Comparison of ENCODE assay signal across 8 mouse cellular contexts in genomic region chr19:53185486-53186134, GRCm38 (mm10). TPM values are rescaled to one million over a fixed set of nuclear protein-coding genes. Genes with fewer than 3 reads are reported as not detected.
DNase-seq lines count a peak whose midpoint lies in the region; ATAC-seq and TF ChIP-seq lines count a peak whose summit lies in the region.

No protein-coding gene starts in this region.

- peaks cover 23% of the 10 kb centered on the region for H3K4me1 ChIP-seq in liver, adult 2 months (ENCODE audit: control insufficient read depth, insufficient read depth, low read length)
- peaks cover 5% of the 10 kb centered on the region; the same call in 1 of the 2 replicates for H3K4me1 ChIP-seq in midbrain, embryonic 11.5 days (ENCODE audit: control insufficient read depth, insufficient read depth, low read length)
- H3K4me1 ChIP-seq in kidney, embryonic 16.5 days (ENCODE audit: insufficient read depth, low read length): peaks cover 54% of the 10 kb centered on the region
- peaks cover 37% of the 10 kb centered on the region for H3K4me1 ChIP-seq in kidney, adult 2 months (ENCODE audit: control insufficient read depth, insufficient read depth, low read length)

- no peak overlapping the region for H3K4me2 ChIP-seq in midbrain, embryonic 11.5 days
- H3K4me2 ChIP-seq in kidney, embryonic 16.5 days (replicated peaks; ENCODE audit: low read depth, low read length): no peak overlapping the region

- H3K9ac ChIP-seq in liver, adult 2 months (ENCODE audit: low read depth, low read length): no peak overlapping the region
- H3K9ac ChIP-seq in midbrain, embryonic 11.5 days (ENCODE audit: low read length): no peak overlapping the region
- no peak overlapping the region for H3K9ac ChIP-seq in kidney, embryonic 16.5 days (replicated peaks; ENCODE audit: low read length)

- H3K9me3 ChIP-seq in midbrain, embryonic 11.5 days (ENCODE audit: control insufficient read depth, low read length): no peaks in the 10 kb centered on the region
- H3K9me3 ChIP-seq in kidney, embryonic 16.5 days (ENCODE audit: low read length): no peaks in the 10 kb centered on the region

- H3K27ac ChIP-seq in liver, adult 2 months (replicated peaks; ENCODE audit: insufficient read depth, low read depth, low read length): no peak overlapping the region
- H3K27ac ChIP-seq in midbrain, embryonic 11.5 days (ENCODE audit: low read depth, low read length): no peak overlapping the region
- no peak overlapping the region for H3K27ac ChIP-seq in kidney, embryonic 16.5 days (ENCODE audit: low read length)
- no peak overlapping the region for H3K27ac ChIP-seq in kidney, adult 2 months (ENCODE audit: insufficient read depth, low read depth, low read length)

- H3K79me2 ChIP-seq in liver, adult 2 months (ENCODE audit: control insufficient read depth, insufficient read depth, low read length): no peaks in the 10 kb centered on the region

- H3K36me3 ChIP-seq in liver, adult 2 months (ENCODE audit: control insufficient read depth, insufficient read depth, low read length): no peaks in the 10 kb centered on the region
- no peaks in the 10 kb centered on the region for H3K36me3 ChIP-seq in midbrain, embryonic 11.5 days (ENCODE audit: control insufficient read depth, insufficient read depth, low read length)
- no peaks in the 10 kb centered on the region for H3K36me3 ChIP-seq in kidney, embryonic 16.5 days (ENCODE audit: insufficient read depth, low read length)
- H3K36me3 ChIP-seq in kidney, adult 2 months (ENCODE audit: control insufficient read depth, insufficient read depth, low read length): no peaks in the 10 kb centered on the region

- TF ChIP-seq POLR2A in liver, adult 2 months (IDR thresholded peaks at IDR 0.05; ENCODE audit: extremely low read depth, insufficient read depth, low read length): no peak
- TF ChIP-seq POLR2A in kidney, adult 2 months (IDR thresholded peaks at IDR 0.05; ENCODE audit: low read depth, low read length): no peak

- no peak overlapping the region for H3K4me3 ChIP-seq in liver, adult 2 months (ENCODE audit: insufficient read depth, low read depth, low read length)
- no peak overlapping the region for H3K4me3 ChIP-seq in midbrain, embryonic 11.5 days (ENCODE audit: low read depth, low read length)
- H3K4me3 ChIP-seq in kidney, embryonic 16.5 days (ENCODE audit: low read length): no peak overlapping the region
- H3K4me3 ChIP-seq in kidney, adult 2 months (ENCODE audit: insufficient read depth, low read depth, low read length): no peak overlapping the region

- no peak for ATAC-seq in midbrain, embryonic 11.5 days (ENCODE audit: low FRiP score)
- no peak for ATAC-seq in kidney, embryonic 16.5 days (ENCODE audit: low FRiP score, low TSS enrichment)

- no peaks in the 10 kb centered on the region for H3K27me3 ChIP-seq in liver, adult 2 months (ENCODE audit: control insufficient read depth, insufficient read depth, low read length)
- no peaks in the 10 kb centered on the region for H3K27me3 ChIP-seq in midbrain, embryonic 11.5 days (ENCODE audit: control insufficient read depth, insufficient read depth, low read length)
- H3K27me3 ChIP-seq in kidney, embryonic 16.5 days (ENCODE audit: insufficient read depth, low read length): no peaks in the 10 kb centered on the region
- H3K27me3 ChIP-seq in kidney, adult 2 months (replicated peaks; ENCODE audit: control insufficient read depth, insufficient read depth, low read length): no peaks in the 10 kb centered on the region

- no peak for TF ChIP-seq CTCF in liver, adult 2 months (IDR thresholded peaks at IDR 0.05; ENCODE audit: low read depth, low read length)
- no peak for TF ChIP-seq CTCF in kidney, adult 2 months (conservative IDR thresholded peaks at IDR 0.05; ENCODE audit: insufficient read depth, insufficient read length, low read depth, low read length)

- 32% methylated on average over 8 of the region's 8 CpGs for WGBS in liver, adult 2 months
- 63% methylated on average over 8 of the region's 8 CpGs for WGBS in midbrain, embryonic 11.5 days
- 57% methylated on average over 8 of the region's 8 CpGs for WGBS in kidney, embryonic 16.5 days
- WGBS in kidney, adult 2 months: 61% methylated on average over 8 of the region's 8 CpGs

- peak; percentile 87 for DNase-seq in CD4-positive, CD25-positive, alpha-beta regulatory T cell, adult 2 months (ENCODE audit: low read depth, low spot score)
- DNase-seq in adipocyte (ENCODE audit: low spot score): peak; percentile 42
- DNase-seq in liver, adult 2 months (ENCODE audit: extremely low read depth, low read depth, low spot score): peak; percentile 76
- peak; percentile 68 for DNase-seq in spleen, adult 12 weeks (ENCODE audit: low spot score)
- DNase-seq in midbrain, embryonic 11.5 days (ENCODE audit: low spot score, missing footprints): no peak
- DNase-seq in layer of hippocampus, postnatal 10 days (ENCODE audit: low spot score in 2 of 2): no peak
- DNase-seq in kidney, adult 2 months: no peak

RNA-seq across cellular contexts. Expression of gene Add3, which starts 45.4 kb away (rescaled TPM):
- 10.9 and 12.1 TPM in 2 replicates for total RNA-seq in liver, adult 2 months (2014; rRNA removed)
- 4.0 and 4.3 TPM in 2 replicates for polyA plus RNA-seq in liver, adult 2 months (2012; rRNA removed)
- 49.7 and 53.8 TPM in 2 replicates for polyA plus RNA-seq in midbrain, embryonic 11.5 days (2014; fragmentation: Nextera tagmentation; extraction: Ambion mirVana)
- 100 to 1,000 TPM; 120 to 122 TPM for total RNA-seq in layer of hippocampus, postnatal 10 days (2021)
- 85.1 and 87.0 TPM in 2 replicates for polyA plus RNA-seq in kidney, embryonic 16.5 days (2015; fragmentation: Nextera tagmentation; extraction: Ambion mirVana)
- polyA plus RNA-seq in kidney, adult 2 months (2012; rRNA removed): 52.9 and 61.6 TPM in 2 replicates

Comparison
In these comparisons a context has a peak if more than half of its experiments do, and no peak if none do; other contexts are left out.
1. DNase-seq: peak in CD4-positive, CD25-positive, alpha-beta regulatory T cell, adult 2 months (single experiment), adipocyte (single experiment), liver, adult 2 months (single experiment) and spleen, adult 12 weeks (single experiment); none in midbrain, embryonic 11.5 days (single experiment), layer of hippocampus, postnatal 10 days (0 of 2) and kidney, adult 2 months (single experiment).